Mouse (Mus musculus) MEL (cell line): Measurements from ENCODE around the gene Fbln5.

Experiments
- CTCF ChIP-seq, 3 experiments: IDR thresholded peaks in 2 of 3; conservative IDR thresholded peaks in 1 of 3; 2 replicates each; pipeline ENCODE4 v1.5.1; 2011 to 2012; ENCODE audit warnings: low read length in 3 of 3, low read depth in 2 of 3, mild to moderate bottlenecking in 2 of 3, improper control_type of control experiment in 1 of 3, inconsistent platforms in 1 of 3, mixed read lengths in 1 of 3, moderate library complexity in 1 of 3; ENCODE audit not compliant: control insufficient read depth in 1 of 3, insufficient read depth in 1 of 3, poor library complexity in 1 of 3, severe bottlenecking in 1 of 3
- E2F4 ChIP-seq: IDR thresholded peaks from 2 replicates; pipeline ENCODE4 v1.6.1; 2011; ENCODE audit warnings: low read depth, low read length, improper control_type of control experiment, borderline replicate concordance
- ELF1 ChIP-seq: IDR thresholded peaks from 2 replicates; pipeline ENCODE4 v1.6.1; 2014; ENCODE audit warnings: low read depth, mild to moderate bottlenecking, inconsistent platforms, low read length, improper control_type of control experiment, moderate library complexity
- EP300 ChIP-seq, 2 experiments: IDR thresholded peaks; 2 replicates each; pipeline ENCODE4 v1.6.1; 2011; ENCODE audit warnings: improper control_type of control experiment in 2 of 2, low read length in 2 of 2, low read depth in 1 of 2, mild to moderate bottlenecking in 1 of 2
- ETS1 ChIP-seq: IDR thresholded peaks from 2 replicates; pipeline ENCODE4 v1.6.1; 2012; ENCODE audit warnings: low read depth, mild to moderate bottlenecking, inconsistent platforms, low read length, improper control_type of control experiment, moderate library complexity
- MAFK ChIP-seq: IDR thresholded peaks from 2 replicates; pipeline ENCODE4 v1.6.1; 2011; ENCODE audit warnings: low read depth, mild to moderate bottlenecking, low read length, improper control_type of control experiment, borderline replicate concordance
- MAX ChIP-seq: IDR thresholded peaks from 2 replicates; pipeline ENCODE4 v1.6.1; 2011; ENCODE audit warnings: low read length, improper control_type of control experiment
- NRF1 ChIP-seq: IDR thresholded peaks from 2 replicates; pipeline ENCODE4 v1.6.1; 2014; ENCODE audit warnings: low read depth, mild to moderate bottlenecking, inconsistent platforms, low read length, improper control_type of control experiment, moderate library complexity; ENCODE audit not compliant: poor library complexity, insufficient read depth, severe bottlenecking
- POLR2A ChIP-seq, 2 experiments: IDR thresholded peaks; 2 replicates each; pipeline ENCODE4 v1.6.1; 2011 to 2012; ENCODE audit warnings: low read length in 2 of 2, mild to moderate bottlenecking in 2 of 2, control low read depth in 1 of 2, improper control_type of control experiment in 1 of 2, low read depth in 1 of 2, moderate library complexity in 1 of 2; ENCODE audit not compliant: control insufficient read depth in 1 of 2, insufficient read depth in 1 of 2, poor library complexity in 1 of 2
- POLR2AphosphoS2 ChIP-seq: IDR thresholded peaks from 2 replicates; pipeline ENCODE4 v1.6.1; 2011; ENCODE audit warnings: low read length, improper control_type of control experiment
- RAD21 ChIP-seq: IDR thresholded peaks from 2 replicates; pipeline ENCODE4 v1.6.1; 2011; ENCODE audit warnings: mild to moderate bottlenecking, low read depth, low read length, improper control_type of control experiment
- USF1 ChIP-seq: IDR thresholded peaks from 2 replicates; pipeline ENCODE4 v1.6.1; 2014; ENCODE audit warnings: low read depth, mild to moderate bottlenecking, inconsistent platforms, low read length, improper control_type of control experiment, moderate library complexity
- ZKSCAN1 ChIP-seq: IDR thresholded peaks from 2 replicates; pipeline ENCODE4 v1.6.1; 2012; ENCODE audit warnings: low read depth, mild to moderate bottlenecking, inconsistent platforms, low read length, improper control_type of control experiment, moderate library complexity
- ZNF384 ChIP-seq: IDR thresholded peaks from 2 replicates; pipeline ENCODE4 v1.6.1; 2012; ENCODE audit warnings: low read depth, mild to moderate bottlenecking, inconsistent platforms, low read length, improper control_type of control experiment

- TF ChIP-seq MAFK (no peak), EP300 (IDR thresholded peaks at IDR 0.05; ENCODE audit: low read depth in 1 of 2, low read length in 2 of 2) (no peak), E2F4 (no peak), CTCF (IDR thresholded peaks at IDR 0.05 in 2 of 3, conservative IDR thresholded peaks at IDR 0.05 in 1 of 3; ENCODE audit: control insufficient read depth in 1 of 3, insufficient read depth in 1 of 3, low read depth in 2 of 3, low read length in 3 of 3, poor library complexity in 1 of 3, severe bottlenecking in 1 of 3) (peak; percentile 22 to 47 (median 22); a peak in 5 of 6 replicates), USF1 (no peak), POLR2A (IDR thresholded peaks at IDR 0.05; ENCODE audit: control insufficient read depth in 1 of 2, insufficient read depth in 1 of 2, low read depth in 1 of 2, low read length in 2 of 2, poor library complexity in 1 of 2) (no peak), RAD21 (peak; percentile 35), ETS1 (no peak), ZKSCAN1 (no peak), MAX (no peak), NRF1 (no peak), ELF1 (no peak), POLR2AphosphoS2 (no peak), ZNF384 (no peak)
These were observed 36.1 kb downstream of the Fbln5 start for GRCm38 (mm10) chr12:101782787-101783186.
